Mouse (Mus musculus): ENCODE data around the gene Rasa4.

Rasa4 gene

GRCm38 (mm10) chr5:136083669-136084107 lies at the start of gene Rasa4:
Rasa4 (plus strand) TSS chr5:136083916.
- peak; percentile 96 for DNase-seq (ENCODE audit: low read depth, low spot score)

GRCm38 (mm10) chr5:136034868-136035267 lies 48.8 kb upstream of the Rasa4 start:
- no peak for DNase-seq (ENCODE audit: low read depth, low spot score)

- DNase-seq (ENCODE audit: low read depth, low spot score) = no peak
These were observed 48.4 kb upstream of the Rasa4 start for GRCm38 (mm10) chr5:136035285-136035684.

GRCm38 (mm10) chr5:136036667-136037066 lies 47.0 kb upstream of the Rasa4 start:
- no peak for DNase-seq (ENCODE audit: low read depth, low spot score)

GRCm38 (mm10) chr5:136038258-136039214 lies 45.2 kb upstream of the Rasa4 start, which contains the start of gene Upk3b:
Upk3b (plus strand) TSS chr5:136038496.
- DNase-seq (ENCODE audit: low read depth, low spot score) = no peak

- peak; percentile 92 for DNase-seq (ENCODE audit: low read depth, low spot score)
These were observed 43.5 kb upstream of the Rasa4 start for GRCm38 (mm10) chr5:136040210-136040609.

- DNase-seq (ENCODE audit: low read depth, low spot score) = peak; percentile 91
These were observed 42.5 kb upstream of the Rasa4 start for GRCm38 (mm10) chr5:136041260-136041659.

- peak; percentile 85 for DNase-seq (ENCODE audit: low read depth, low spot score)
These were observed 42.0 kb upstream of the Rasa4 start for GRCm38 (mm10) chr5:136041666-136042065.

- peak; percentile 59 for DNase-seq (ENCODE audit: low read depth, low spot score)
These were observed 38.9 kb upstream of the Rasa4 start for GRCm38 (mm10) chr5:136044865-136045264.

- peak; percentile 76 for DNase-seq (ENCODE audit: low read depth, low spot score)
These were observed 38.3 kb upstream of the Rasa4 start for GRCm38 (mm10) chr5:136045408-136045807.

- DNase-seq (ENCODE audit: low read depth, low spot score) = peak; percentile 92
These were observed 37.7 kb upstream of the Rasa4 start for GRCm38 (mm10) chr5:136045987-136046386.

- DNase-seq (ENCODE audit: low read depth, low spot score) = peak; percentile 64
These were observed 35.2 kb upstream of the Rasa4 start for GRCm38 (mm10) chr5:136048541-136048940.

GRCm38 (mm10) chr5:136049926-136050325 lies 33.8 kb upstream of the Rasa4 start:
- DNase-seq (ENCODE audit: low read depth, low spot score) = no peak

GRCm38 (mm10) chr5:136051231-136052085 lies 32.3 kb upstream of the Rasa4 start:
- peak; percentile 76 for DNase-seq (ENCODE audit: low read depth, low spot score)

GRCm38 (mm10) chr5:136052861-136053655 lies 30.7 kb upstream of the Rasa4 start:
- peak; percentile 91 for DNase-seq (ENCODE audit: low read depth, low spot score)

- no peak for DNase-seq (ENCODE audit: low read depth, low spot score)
These were observed 29.2 kb upstream of the Rasa4 start, which contains the start of gene Upk3bl for GRCm38 (mm10) chr5:136054301-136055077. Upk3bl (plus strand) TSS chr5:136054492.

- DNase-seq (ENCODE audit: low read depth, low spot score) = no peak
These were observed 27.7 kb upstream of the Rasa4 start for GRCm38 (mm10) chr5:136056062-136056461.

GRCm38 (mm10) chr5:136057085-136057484 lies 26.6 kb upstream of the Rasa4 start:
- no peak for DNase-seq (ENCODE audit: low read depth, low spot score)

GRCm38 (mm10) chr5:136061567-136061966 lies 22.1 kb upstream of the Rasa4 start:
- DNase-seq (ENCODE audit: low read depth, low spot score) = peak; percentile 89

GRCm38 (mm10) chr5:136063920-136064319 lies 19.8 kb upstream of the Rasa4 start:
- peak; percentile 87 for DNase-seq (ENCODE audit: low read depth, low spot score)
